Mouse (Mus musculus): ENCODE data around the gene Prpf6. TPM values are rescaled to one million over a fixed set of nuclear protein-coding genes. Genes with fewer than 3 reads are reported as not detected.
A peak's percentile ranks its signal among the peaks of the same experiment; 100 is the strongest.

The Prpf6 gene
- total and polyA plus RNA-seq, 3 experiments = 28.3 to 53.8 (median 48.1) TPM

DNA sequence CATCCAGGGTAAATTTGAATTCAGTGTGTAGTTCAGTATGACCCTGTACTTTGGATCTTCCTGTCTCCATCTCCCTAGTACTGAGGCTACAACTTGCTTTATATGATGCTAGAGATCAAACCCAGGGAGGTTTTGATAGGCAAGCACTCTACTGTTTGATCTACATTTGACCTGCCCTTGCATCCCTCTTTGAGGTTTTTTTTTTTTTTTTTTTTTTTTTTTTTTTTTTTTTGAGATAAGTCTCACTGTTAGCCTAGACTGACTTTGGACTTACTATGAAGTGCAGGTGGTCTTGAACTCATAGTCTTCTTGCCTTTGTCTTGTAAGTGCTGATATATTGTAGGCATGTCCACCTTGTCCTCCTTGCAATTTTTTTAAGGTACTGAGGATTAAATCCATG, 36.8 kb downstream of the Prpf6 start:
- Histone ChIP-seq H3K36me3 (replicated peaks in 1 of 2; ENCODE audit: control insufficient read depth in 1 of 2, insufficient read depth in 1 of 2, low read length in 1 of 2) (peaks cover 19 to 70% of the 10 kb centered on the region in 2 experiments), H3K4me1 (ENCODE audit: control insufficient read depth in 1 of 2, insufficient read depth in 2 of 2) (0 out of 4 replicates have a peak, but pooled peaks cover 0 to 5% of the 10 kb centered on the region in 2 experiments), H3K9me3 (replicated peaks; ENCODE audit: low read length) (no peaks in the 10 kb centered on the region), H3K9ac (ENCODE audit: insufficient read depth, low read depth) (no peak overlapping the region), H3K4me3 (replicated peaks in 1 of 3; ENCODE audit: low read depth in 2 of 3, low read length in 2 of 3, poor library complexity in 1 of 3) (no peak overlapping the region), H3K27me3 (replicated peaks) (no peaks in the 10 kb centered on the region), H3K4me2 (ENCODE audit: insufficient read depth, low read depth, poor library complexity, severe bottlenecking) (no peak overlapping the region), H3K27ac (ENCODE audit: insufficient read depth, low read depth) (no peak overlapping the region), H3K79me2 (replicated peaks; ENCODE audit: control insufficient read depth, extremely low read depth, insufficient read depth, poor library complexity, severe bottlenecking) (no peaks in the 10 kb centered on the region; the same call in 1 of the 2 replicates)
- DNase-seq (ENCODE audit: extremely low read depth) = no peak
- TF ChIP-seq ZNF384 (IDR thresholded peaks at IDR 0.05; ENCODE audit: low read depth, low read length) (peak; percentile 51), MAZ (IDR thresholded peaks at IDR 0.05; ENCODE audit: low read depth, low read length) (no peak)
- in situ Hi-C loops (cut with MboI; ENCODE audit: low pct_ligation_motif_present, low pct_unique_long_range_greater_than_20kb, low sequenced_read_pairs) = no loop called here
- dilution Hi-C loops (cut with MboI; ENCODE audit: extremely low pct_ligation_motif_present, extremely low pct_unique_long_range_greater_than_20kb, low sequenced_read_pairs) = no loop called here

GRCm38 (mm10) chr2:181632624-181633023, 41.0 kb downstream of the Prpf6 start:
- peaks cover 53 to 79% of the 10 kb centered on the region in 2 experiments for H3K36me3 ChIP-seq (replicated peaks in 1 of 2; ENCODE audit: control insufficient read depth in 1 of 2, insufficient read depth in 1 of 2, low read length in 1 of 2)

GRCm38 (mm10) chr2:181635865-181636264, 44.2 kb downstream of the Prpf6 start:
- in situ Hi-C loops (cut with MboI; ENCODE audit: low pct_ligation_motif_present, low pct_unique_long_range_greater_than_20kb, low sequenced_read_pairs) (no loop called here), dilution Hi-C loops (cut with MboI; ENCODE audit: extremely low pct_ligation_motif_present, extremely low pct_unique_long_range_greater_than_20kb, low sequenced_read_pairs) (no loop called here)
- H3K9ac ChIP-seq (ENCODE audit: insufficient read depth, low read depth) = no peak overlapping the region
- H3K4me1 ChIP-seq (ENCODE audit: control insufficient read depth in 1 of 2, insufficient read depth in 2 of 2) = peaks cover 0 to 9% of the 10 kb centered on the region in 2 experiments; a peak in 2 of 4 replicates
- DNase-seq (ENCODE audit: extremely low read depth) = no peak
- H3K27ac ChIP-seq (ENCODE audit: insufficient read depth, low read depth) = no peak overlapping the region
- peaks cover 60 to 88% of the 10 kb centered on the region in 2 experiments for H3K36me3 ChIP-seq (replicated peaks in 1 of 2; ENCODE audit: control insufficient read depth in 1 of 2, insufficient read depth in 1 of 2, low read length in 1 of 2)
- H3K27me3 ChIP-seq (replicated peaks) = no peaks in the 10 kb centered on the region
- TF ChIP-seq KAT2A (IDR thresholded peaks at IDR 0.05; ENCODE audit: insufficient replicate concordance, low read length) = no peak
- no peak for TF ChIP-seq MAFK (IDR thresholded peaks at IDR 0.05; ENCODE audit: insufficient replicate concordance, low read length)
- no peak for TF ChIP-seq POLR2A (IDR thresholded peaks at IDR 0.05; ENCODE audit: low read depth, low read length)
- no peak for TF ChIP-seq ETS1 (conservative IDR thresholded peaks at IDR 0.05; ENCODE audit: low read depth, low read length)
- no peak for TF ChIP-seq JUND (conservative IDR thresholded peaks at IDR 0.05; ENCODE audit: low read depth, low read length)
- no peak for TF ChIP-seq CHD2 (IDR thresholded peaks at IDR 0.05; ENCODE audit: low read length)
- no peak for TF ChIP-seq MEF2A (IDR thresholded peaks at IDR 0.05; ENCODE audit: borderline replicate concordance, low read depth, low read length)
- no peak for TF ChIP-seq ZNF384 (IDR thresholded peaks at IDR 0.05; ENCODE audit: low read depth, low read length)
- no peak for TF ChIP-seq E2F4 (IDR thresholded peaks at IDR 0.05; ENCODE audit: insufficient replicate concordance, low read depth, low read length)
- no peak for TF ChIP-seq MAX (IDR thresholded peaks at IDR 0.05; ENCODE audit: low read length)
- no peak for TF ChIP-seq UBTF (IDR thresholded peaks at IDR 0.05; ENCODE audit: low read depth, low read length)
- H3K4me2 ChIP-seq (ENCODE audit: insufficient read depth, low read depth, poor library complexity, severe bottlenecking) = no peak overlapping the region
- H3K79me2 ChIP-seq (replicated peaks; ENCODE audit: control insufficient read depth, extremely low read depth, insufficient read depth, poor library complexity, severe bottlenecking) = no peaks in the 10 kb centered on the region; the same call in 1 of the 2 replicates
- H3K4me3 ChIP-seq (replicated peaks in 1 of 3; ENCODE audit: low read depth in 2 of 3, low read length in 2 of 3, poor library complexity in 1 of 3) = no peak overlapping the region
- H3K9me3 ChIP-seq (replicated peaks; ENCODE audit: low read length) = no peaks in the 10 kb centered on the region

More at GRCm38 (mm10) chr2:181632624-181633023, 41.0 kb downstream of the Prpf6 start:
- Histone ChIP-seq H3K4me2 (ENCODE audit: insufficient read depth, low read depth, poor library complexity, severe bottlenecking) (no peak overlapping the region), H3K4me1 (ENCODE audit: control insufficient read depth in 1 of 2, insufficient read depth in 2 of 2) (0 out of 4 replicates have a peak, but pooled peaks cover 0 to 5% of the 10 kb centered on the region in 2 experiments), H3K4me3 (replicated peaks in 1 of 3; ENCODE audit: low read depth in 2 of 3, low read length in 2 of 3, poor library complexity in 1 of 3) (no peak overlapping the region), H3K79me2 (replicated peaks; ENCODE audit: control insufficient read depth, extremely low read depth, insufficient read depth, poor library complexity, severe bottlenecking) (no peaks in the 10 kb centered on the region; the same call in 1 of the 2 replicates), H3K9ac (ENCODE audit: insufficient read depth, low read depth) (no peak overlapping the region), H3K27ac (ENCODE audit: insufficient read depth, low read depth) (no peak overlapping the region), H3K27me3 (replicated peaks) (no peaks in the 10 kb centered on the region), H3K9me3 (replicated peaks; ENCODE audit: low read length) (no peaks in the 10 kb centered on the region)
- TF ChIP-seq ZKSCAN1 (IDR thresholded peaks at IDR 0.05; ENCODE audit: borderline replicate concordance, low read depth, low read length) = no peak
- TF ChIP-seq NELFE (IDR thresholded peaks at IDR 0.05; ENCODE audit: low read depth, low read length) = no peak
- no peak for TF ChIP-seq RAD21 (IDR thresholded peaks at IDR 0.05; ENCODE audit: low read depth, low read length)
- TF ChIP-seq POLR2AphosphoS2 (IDR thresholded peaks at IDR 0.05; ENCODE audit: low read depth, low read length) = no peak
- no peak for DNase-seq (ENCODE audit: extremely low read depth)
- in situ Hi-C loops (cut with MboI; ENCODE audit: low pct_ligation_motif_present, low pct_unique_long_range_greater_than_20kb, low sequenced_read_pairs) = no loop called here
- dilution Hi-C loops (cut with MboI; ENCODE audit: extremely low pct_ligation_motif_present, extremely low pct_unique_long_range_greater_than_20kb, low sequenced_read_pairs) = no loop called here
